Comparison of ENCODE assay signal across 33 mouse cellular contexts in genomic region chr3:124623031-124623430, GRCm38 (mm10). TPM values are rescaled to one million over a fixed set of nuclear protein-coding genes. Genes with fewer than 3 reads are reported as not detected.
"Had no signal": no experiment of that assay in that cellular context is flagged by ENCODE, and none has a peak within 500 bp of the region (broad histone marks: within the 10 kb centered on the region; RNA-seq: fewer than 3 reads in every experiment).

No protein-coding gene starts in this region.

- DNase-seq: gastrocnemius, postnatal 14 days; gastrocnemius, postnatal 36 days; heart, adult 11 months; heart, adult 2 months; heart, postnatal 14 days; heart, postnatal 36 days; kidney, adult 11 months; kidney, adult 2 months; kidney, adult 9 months; kidney, postnatal 14 days; kidney, postnatal 36 days; layer of hippocampus, adult 9-11 months; layer of hippocampus, postnatal 36 days; left cerebral cortex, postnatal 4 days; liver, embryonic 13.5 days had no signal

- H3K27ac ChIP-seq: heart, adult 2 months; heart, embryonic 13.5 days; heart, embryonic 15.5 days; hindbrain, embryonic 13.5 days; hindbrain, embryonic 15.5 days; hindbrain, postnatal 0 days; kidney, embryonic 15.5 days; kidney, postnatal 0 days; limb, embryonic 13.5 days; limb, embryonic 15.5 days; liver, embryonic 13.5 days; liver, embryonic 15.5 days had no signal

- H3K4me3 ChIP-seq: heart, adult 2 months; heart, embryonic 13.5 days; heart, embryonic 15.5 days; hindbrain, embryonic 13.5 days; hindbrain, embryonic 15.5 days; kidney, embryonic 15.5 days; limb, embryonic 13.5 days; limb, embryonic 15.5 days; liver, embryonic 13.5 days; liver, embryonic 15.5 days had no signal

- H3K9ac ChIP-seq: heart, embryonic 13.5 days; heart, embryonic 15.5 days; hindbrain, embryonic 13.5 days; hindbrain, embryonic 15.5 days; kidney, embryonic 15.5 days; limb, embryonic 13.5 days; limb, embryonic 15.5 days; liver, embryonic 13.5 days; liver, embryonic 15.5 days had no signal

- H3K36me3 ChIP-seq: heart, embryonic 13.5 days; heart, embryonic 15.5 days; hindbrain, embryonic 13.5 days; hindbrain, embryonic 15.5 days; kidney, embryonic 15.5 days; limb, embryonic 13.5 days; limb, embryonic 15.5 days; liver, embryonic 13.5 days; liver, embryonic 15.5 days had no signal

- H3K27me3 ChIP-seq: heart, embryonic 13.5 days; heart, embryonic 15.5 days; hindbrain, embryonic 13.5 days; hindbrain, embryonic 15.5 days; kidney, embryonic 15.5 days; limb, embryonic 13.5 days; limb, embryonic 15.5 days; liver, embryonic 13.5 days; liver, embryonic 15.5 days had no signal

- H3K4me2 ChIP-seq: heart, embryonic 11.5 days; heart, embryonic 13.5 days; heart, embryonic 15.5 days; hindbrain, embryonic 13.5 days; hindbrain, embryonic 15.5 days; kidney, embryonic 15.5 days; limb, embryonic 13.5 days; limb, embryonic 15.5 days; liver, embryonic 13.5 days; liver, embryonic 15.5 days had no signal

- H3K4me1 ChIP-seq: heart, embryonic 13.5 days; heart, embryonic 15.5 days; hindbrain, embryonic 13.5 days; hindbrain, embryonic 15.5 days; kidney, embryonic 15.5 days; limb, embryonic 13.5 days; limb, embryonic 15.5 days; liver, embryonic 13.5 days; liver, embryonic 15.5 days had no signal

- ATAC-seq: hindbrain, postnatal 0 days; intestine, embryonic 16.5 days had no signal

- H3K9me3 ChIP-seq: heart, embryonic 13.5 days; heart, embryonic 15.5 days; hindbrain, embryonic 13.5 days; hindbrain, embryonic 15.5 days; kidney, embryonic 15.5 days; limb, embryonic 13.5 days; limb, embryonic 15.5 days; liver, embryonic 13.5 days; liver, embryonic 15.5 days had no signal

RNA-seq across cellular contexts. Expression of gene 1700003H04Rik, which starts 42.1 kb away (rescaled TPM):
- polyA plus RNA-seq: heart, adult 2 months; heart, embryonic 11.5 days; heart, embryonic 13.5 days; heart, embryonic 15.5 days; heart, postnatal 0 days; hindbrain, embryonic 11.5 days; hindbrain, embryonic 13.5 days; hindbrain, embryonic 15.5 days; hindbrain, postnatal 0 days; intestine, embryonic 14.5 days; intestine, embryonic 16.5 days; kidney, adult 2 months; kidney, embryonic 15.5 days; kidney, postnatal 0 days; large intestine, adult 2 months; limb, embryonic 11.5 days; limb, embryonic 13.5 days; limb, embryonic 15.5 days; liver, adult 2 months; liver, embryonic 13.5 days; liver, embryonic 15.5 days had no signal
